Comparison of ENCODE assay signal across 25 mouse cellular contexts in genomic region chr5:138840981-138841380, GRCm38 (mm10). TPM values are rescaled to one million over a fixed set of nuclear protein-coding genes. Genes with fewer than 3 reads are reported as not detected.
"Had no signal": no experiment of that assay in that cellular context is flagged by ENCODE, and none has a peak within 500 bp of the region (broad histone marks: within the 10 kb centered on the region; RNA-seq: fewer than 3 reads in every experiment).

No protein-coding gene starts in this region.

- ATAC-seq: midbrain, embryonic 16.5 days had no signal

- H3K4me1 ChIP-seq: midbrain, embryonic 10.5 days; midbrain, embryonic 12.5 days; neural tube, embryonic 13.5 days; neural tube, embryonic 15.5 days had no signal

- H3K9me3 ChIP-seq: midbrain, embryonic 10.5 days; midbrain, embryonic 12.5 days; neural tube, embryonic 15.5 days had no signal

- H3K9ac ChIP-seq: lung, embryonic 14.5 days; midbrain, embryonic 12.5 days; neural tube, embryonic 13.5 days; neural tube, embryonic 15.5 days had no signal

- H3K4me3 ChIP-seq: midbrain, embryonic 10.5 days; midbrain, embryonic 12.5 days; myocyte; neural tube, embryonic 13.5 days; neural tube, embryonic 15.5 days had no signal

- DNase-seq: lung, adult 18-20 months; lung, embryonic 14.5 days; lung, postnatal 10 days; lung, postnatal 4 days; midbrain, embryonic 14.5 days; retina, postnatal 1 day; right cerebral cortex, adult 18-20 months; right cerebral cortex, postnatal 25 days; right cerebral cortex, postnatal 4 days; spleen, adult 18-20 months; thymus, adult 18-20 months; thymus, postnatal 14 days; thymus, postnatal 36 days had no signal

- H3K36me3 ChIP-seq: midbrain, embryonic 10.5 days; midbrain, embryonic 12.5 days; neural tube, embryonic 13.5 days; neural tube, embryonic 15.5 days had no signal

- H3K4me2 ChIP-seq: lung, embryonic 14.5 days; midbrain, embryonic 12.5 days; neural tube, embryonic 13.5 days; neural tube, embryonic 15.5 days had no signal

- H3K27ac ChIP-seq: midbrain, embryonic 10.5 days; midbrain, embryonic 12.5 days; neural tube, embryonic 13.5 days; neural tube, embryonic 15.5 days had no signal

- H3K27me3 ChIP-seq: midbrain, embryonic 12.5 days; neural tube, embryonic 15.5 days had no signal

RNA-seq across cellular contexts. Expression of gene Gm5294, which starts 21.1 kb away (rescaled TPM):
- polyA plus RNA-seq: lung, embryonic 14.5 days; lung, embryonic 16.5 days; midbrain, embryonic 10.5 days; midbrain, embryonic 12.5 days; midbrain, embryonic 14.5 days; midbrain, embryonic 16.5 days; myocyte; neural tube, embryonic 11.5 days; neural tube, embryonic 13.5 days; neural tube, embryonic 15.5 days; small intestine, adult 2 months; stomach, embryonic 14.5 days; stomach, embryonic 16.5 days; thymus, postnatal 0 days had no signal
